Mouse (Mus musculus) lung, adult 2 months (tissue): ENCODE data around the gene Ptpra.

Experiments
- CTCF ChIP-seq: fragments of 200-500 bp; IDR thresholded peaks from 2 replicates; pipeline ENCODE4 v1.5.1; 2011; ENCODE audit warnings: mild to moderate bottlenecking, low read length, control low read depth; ENCODE audit not compliant: insufficient read depth
- POLR2A ChIP-seq: fragments of 200-500 bp; IDR thresholded peaks from 2 replicates; pipeline ENCODE4 v1.6.1; 2011; ENCODE audit warnings: low read depth, mild to moderate bottlenecking, control low read depth, low read length, borderline replicate concordance; ENCODE audit errors: extremely low read depth

DNA sequence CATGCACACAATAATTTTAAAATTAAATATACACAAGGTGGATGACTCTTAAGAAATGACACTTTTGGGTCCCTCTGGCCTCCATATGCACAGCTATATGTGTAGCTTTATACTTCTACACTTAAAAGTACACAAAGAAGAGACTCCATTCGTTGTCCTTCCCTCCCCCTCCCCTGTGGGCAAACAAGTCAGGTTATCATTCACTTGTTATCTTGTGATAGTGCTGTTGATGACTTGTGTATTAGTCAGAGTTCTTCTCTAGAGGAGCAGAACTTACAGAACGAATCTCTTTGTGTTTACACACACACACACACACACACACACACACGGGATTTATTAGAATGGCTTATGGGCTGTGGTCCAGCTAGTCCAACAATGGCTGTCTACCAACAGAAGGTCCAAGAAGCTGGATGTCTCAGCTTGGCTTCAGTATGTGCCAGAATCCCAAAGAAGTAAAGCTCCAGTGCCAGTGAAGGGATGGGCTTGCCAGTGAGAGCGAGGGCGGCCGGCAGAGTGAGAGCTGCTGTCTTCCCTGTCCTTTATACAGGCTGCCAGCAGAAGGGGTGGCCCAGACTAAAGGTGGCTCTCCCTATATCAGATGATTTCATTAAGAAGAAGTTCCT, 4.8 kb downstream of the Ptpra start:
- TF ChIP-seq POLR2A (no peak), CTCF (no peak)
